Mouse (Mus musculus): Measurements from ENCODE around the gene Ppp1r36.
"Not testable (repeated sequence)": the region's sequence is repeated elsewhere in the genome, so short reads cannot be mapped to it uniquely, and the experiment has no call there.

Ppp1r36 gene

GRCm38 (mm10) chr12:76401674-76402073 is 15.7 kb upstream of the Ppp1r36 start:
- DNase-seq: no peak

- DNase-seq: no peak
Measured at GRCm38 (mm10) chr12:76402991-76403885, 14.1 kb upstream of the Ppp1r36 start.

- peak; percentile 99 for DNase-seq
Measured at GRCm38 (mm10) chr12:76403886-76404537, 13.3 kb upstream of the Ppp1r36 start, which contains the start of gene Hspa2. Gene Hspa2, plus strand, starts transcription at chr12:76404176.

- peak; percentile 54 for DNase-seq
Measured at GRCm38 (mm10) chr12:76404836-76405182, 12.5 kb upstream of the Ppp1r36 start.

DNA sequence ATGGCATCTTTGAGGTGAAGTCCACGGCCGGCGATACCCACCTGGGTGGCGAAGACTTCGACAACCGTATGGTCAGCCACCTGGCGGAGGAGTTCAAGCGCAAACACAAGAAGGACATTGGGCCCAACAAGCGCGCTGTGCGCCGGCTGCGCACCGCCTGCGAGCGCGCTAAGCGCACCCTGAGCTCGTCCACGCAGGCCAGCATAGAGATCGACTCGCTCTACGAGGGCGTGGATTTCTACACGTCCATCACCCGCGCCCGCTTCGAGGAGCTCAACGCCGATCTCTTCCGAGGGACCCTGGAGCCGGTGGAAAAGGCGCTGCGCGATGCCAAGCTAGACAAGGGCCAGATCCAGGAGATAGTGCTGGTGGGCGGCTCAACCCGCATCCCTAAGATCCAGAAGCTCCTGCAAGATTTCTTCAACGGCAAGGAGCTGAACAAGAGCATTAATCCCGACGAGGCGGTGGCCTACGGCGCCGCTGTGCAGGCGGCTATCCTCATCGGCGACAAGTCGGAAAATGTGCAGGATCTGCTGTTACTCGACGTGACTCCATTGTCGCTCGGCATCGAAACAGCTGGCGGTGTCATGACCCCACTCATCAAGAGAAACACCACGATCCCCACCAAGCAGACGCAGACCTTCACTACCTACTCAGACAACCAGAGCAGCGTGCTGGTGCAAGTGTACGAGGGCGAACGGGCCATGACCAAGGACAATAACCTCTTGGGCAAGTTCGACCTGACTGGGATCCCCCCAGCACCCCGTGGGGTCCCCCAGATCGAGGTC is 12.0 kb upstream of the Ppp1r36 start:
- DNase-seq: peak; percentile 39

DNA sequence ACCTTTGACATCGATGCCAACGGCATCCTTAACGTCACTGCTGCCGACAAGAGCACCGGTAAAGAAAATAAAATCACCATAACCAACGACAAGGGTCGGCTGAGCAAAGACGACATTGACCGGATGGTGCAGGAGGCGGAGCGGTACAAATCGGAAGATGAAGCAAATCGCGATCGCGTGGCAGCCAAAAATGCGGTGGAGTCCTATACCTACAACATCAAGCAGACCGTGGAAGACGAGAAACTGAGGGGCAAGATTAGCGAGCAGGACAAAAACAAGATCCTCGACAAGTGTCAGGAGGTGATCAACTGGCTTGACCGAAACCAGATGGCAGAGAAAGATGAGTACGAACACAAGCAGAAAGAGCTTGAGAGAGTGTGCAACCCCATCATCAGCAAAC is 11.4 kb upstream of the Ppp1r36 start:
- DNase-seq: no peak

DNA sequence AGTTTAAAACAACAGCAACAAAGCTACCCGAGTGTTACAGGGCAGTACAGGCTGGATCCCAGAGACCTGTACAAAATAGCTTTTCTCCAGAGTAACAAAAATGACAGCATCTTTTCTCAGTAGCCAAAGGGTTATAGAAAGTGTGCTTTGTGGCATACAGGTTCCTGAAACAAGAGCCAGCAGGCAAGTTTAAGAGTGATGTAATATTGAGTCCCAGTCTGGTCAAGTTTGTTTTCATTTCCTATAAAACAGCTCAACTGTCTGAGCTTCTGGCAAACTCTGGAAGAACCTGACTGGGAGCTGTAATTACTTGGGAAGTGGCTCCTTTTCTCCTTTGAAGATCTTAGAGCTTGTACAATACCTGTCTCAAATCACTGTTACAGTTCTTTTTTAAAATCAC is 10.2 kb upstream of the Ppp1r36 start:
- DNase-seq: no peak

DNA sequence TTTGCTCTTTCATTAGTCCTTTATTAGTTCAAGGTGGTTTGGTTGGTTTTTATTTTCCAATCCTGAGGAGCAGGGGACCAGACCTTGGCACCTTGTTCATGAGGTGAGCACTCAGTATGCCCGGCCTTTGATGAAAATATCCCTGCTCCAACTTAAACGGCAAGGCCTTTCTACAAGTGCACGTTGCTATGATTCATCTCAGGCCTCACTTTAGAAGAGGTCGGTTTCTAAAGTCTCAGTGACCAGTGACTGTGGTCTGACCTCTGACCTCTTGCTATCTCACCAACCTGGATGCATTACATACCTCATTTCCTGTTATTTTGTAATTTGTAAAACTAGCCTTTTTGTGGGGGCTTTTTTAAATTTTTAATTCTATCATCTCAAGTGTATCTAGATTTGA is 8.2 kb upstream of the Ppp1r36 start:
- DNase-seq: no peak

- DNase-seq: no peak
Measured at GRCm38 (mm10) chr12:76415383-76416010, 1.8 kb upstream of the Ppp1r36 start.

DNA sequence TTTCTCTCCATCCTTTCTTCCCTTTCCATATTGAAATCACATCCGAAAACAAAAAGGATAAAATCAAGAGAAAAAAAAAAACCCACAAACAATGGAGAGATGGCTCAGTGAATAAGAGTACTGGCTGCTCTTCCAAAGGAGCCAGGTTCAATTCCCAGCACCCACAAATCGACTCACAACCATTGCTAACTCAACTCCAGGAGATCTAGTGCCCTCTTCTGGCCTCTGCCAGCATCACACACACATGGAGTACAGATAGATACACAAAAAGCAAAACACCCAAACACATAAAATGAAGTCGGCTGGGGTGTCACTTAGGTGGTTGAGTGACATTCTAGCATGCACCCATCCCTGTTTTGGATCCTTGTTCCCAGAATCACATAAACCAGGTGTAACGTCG is 1.0 kb downstream of the Ppp1r36 start:
- DNase-seq: no peak

- no peak for DNase-seq
Measured at GRCm38 (mm10) chr12:76425256-76425655, 7.9 kb downstream of the Ppp1r36 start.

DNA sequence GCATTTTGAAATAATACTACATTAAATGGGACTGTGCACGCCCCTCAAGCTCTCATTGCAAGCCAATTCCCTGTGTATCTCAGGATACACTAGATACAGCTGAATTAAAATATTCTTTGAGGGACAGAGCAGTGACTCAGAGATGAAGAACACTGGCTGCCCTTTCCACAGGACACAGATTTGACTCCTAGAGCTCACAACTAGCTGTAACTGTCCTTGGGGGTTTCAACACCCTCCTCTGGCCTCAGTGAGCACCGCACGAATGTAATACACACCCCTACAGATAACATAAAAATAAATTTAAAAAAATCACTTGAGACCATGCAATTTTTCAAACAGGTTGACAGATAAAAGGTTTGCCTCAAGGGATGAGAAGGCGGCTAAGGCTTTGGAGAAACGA is 10.2 kb downstream of the Ppp1r36 start:
- DNase-seq: no peak

GRCm38 (mm10) chr12:76430879-76431406 is 13.6 kb downstream of the Ppp1r36 start:
- no peak for DNase-seq

- DNase-seq: no peak
Measured at GRCm38 (mm10) chr12:76431431-76431830, 14.1 kb downstream of the Ppp1r36 start.

- DNase-seq: no peak
Measured at GRCm38 (mm10) chr12:76434111-76434510, 16.8 kb downstream of the Ppp1r36 start.

GRCm38 (mm10) chr12:76435084-76435483 is 17.7 kb downstream of the Ppp1r36 start:
- no peak for DNase-seq

DNA sequence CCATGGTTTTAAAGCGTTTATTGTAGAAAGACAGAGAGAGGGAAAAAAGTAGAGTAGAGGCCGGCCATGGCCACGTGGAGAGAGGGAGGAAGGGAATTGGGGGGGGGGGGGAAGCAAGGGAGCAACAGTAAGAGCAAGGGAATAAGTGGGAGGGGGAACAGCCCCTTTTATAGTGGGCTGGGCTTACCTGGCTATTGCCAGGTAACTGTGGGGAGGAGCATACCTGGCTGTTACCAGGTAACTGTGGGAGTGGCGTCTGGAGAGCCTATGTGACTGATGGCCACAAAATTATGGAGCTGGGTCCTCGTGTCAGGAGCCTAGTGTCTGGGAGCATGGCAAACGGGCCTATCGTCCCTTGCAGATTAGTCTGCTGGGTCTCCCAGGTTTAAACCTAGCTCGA is 18.2 kb downstream of the Ppp1r36 start:
- no peak for DNase-seq

DNA sequence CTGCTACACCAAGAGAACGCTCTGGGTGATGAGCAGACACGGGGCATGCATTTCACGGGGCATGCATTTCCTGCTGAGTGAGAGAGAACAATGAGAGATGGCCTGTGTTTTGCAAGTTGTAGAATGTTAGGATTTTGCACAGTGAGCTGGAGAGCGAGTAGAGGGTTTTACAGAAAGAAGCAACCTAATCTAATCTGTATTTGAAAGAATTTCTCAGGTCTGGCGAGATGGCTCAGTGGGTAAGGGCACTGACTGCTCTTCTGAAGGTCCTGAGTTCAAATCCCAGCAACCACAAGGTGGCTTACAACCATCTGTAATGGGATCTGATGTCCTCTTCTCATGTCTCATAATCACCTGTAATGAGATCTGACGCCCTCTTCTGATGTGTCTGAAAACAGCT is 26.1 kb downstream of the Ppp1r36 start:
- not testable (repeated sequence) for DNase-seq

DNA sequence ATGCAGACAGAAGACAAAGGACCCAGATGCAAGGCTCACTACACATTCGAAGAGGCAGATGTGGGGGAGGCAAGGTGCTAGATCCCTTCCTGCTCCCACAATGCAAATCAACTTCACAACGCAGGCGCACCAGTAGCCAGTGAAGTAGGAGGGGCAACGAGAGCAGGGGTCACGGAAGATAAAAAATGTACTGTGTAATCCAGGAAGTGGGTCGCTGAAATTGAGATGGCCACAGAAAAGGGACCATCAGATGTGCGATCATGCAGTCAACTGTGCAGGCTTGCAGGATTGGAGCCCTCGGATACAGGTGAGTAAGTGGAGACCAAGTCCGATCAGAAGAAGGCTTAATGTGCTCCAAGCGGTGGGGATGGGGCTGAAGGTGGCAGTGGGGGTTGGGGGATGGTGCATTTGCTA is 27.0 kb downstream of the Ppp1r36 start:
- DNase-seq: no peak

DNA sequence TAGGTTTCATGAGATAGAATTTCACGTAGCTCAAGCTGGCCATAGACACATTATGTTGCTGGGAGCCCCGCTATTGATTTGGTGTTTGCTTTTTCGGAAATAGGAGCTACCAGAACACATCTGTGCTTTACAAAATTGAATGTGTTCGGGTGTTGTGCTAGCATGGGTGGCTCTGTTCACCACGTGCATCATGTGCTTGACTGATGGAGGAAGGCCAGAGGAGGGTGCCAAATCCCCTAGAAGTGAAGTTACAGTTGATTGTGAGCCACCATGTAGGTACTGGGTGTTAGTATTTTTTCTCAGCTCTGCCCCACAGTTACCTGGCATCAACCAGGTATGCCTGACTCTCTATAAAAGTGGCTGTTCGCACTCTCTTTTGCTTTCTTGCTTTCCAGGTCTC is 27.5 kb downstream of the Ppp1r36 start:
- no peak for DNase-seq

- no peak for DNase-seq
Measured at GRCm38 (mm10) chr12:76446201-76446600, 28.9 kb downstream of the Ppp1r36 start.

GRCm38 (mm10) chr12:76448127-76448526 is 30.8 kb downstream of the Ppp1r36 start:
- DNase-seq: no peak

DNA sequence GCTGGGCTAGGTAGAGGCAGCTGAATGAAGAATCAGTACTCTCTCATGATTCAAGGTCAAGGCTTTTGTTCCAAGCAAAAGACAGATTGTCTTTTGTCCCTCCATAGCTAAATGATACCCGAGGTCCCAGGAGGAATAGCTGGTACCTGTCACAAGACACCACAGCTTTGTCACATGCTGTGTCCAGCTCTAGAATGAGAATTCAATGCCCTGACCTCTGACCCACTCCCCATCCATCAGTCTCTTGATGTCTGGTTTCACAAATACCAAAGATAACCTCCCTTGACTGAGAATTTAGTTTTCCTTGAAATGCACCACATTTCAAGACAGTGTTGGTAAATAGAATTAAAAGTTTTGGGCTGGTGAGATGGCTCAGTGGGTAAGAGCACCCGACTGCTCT is 34.9 kb downstream of the Ppp1r36 start:
- no peak for DNase-seq
